10 mouse cellular contexts compared by ENCODE assay signal in the genomic region with DNA sequence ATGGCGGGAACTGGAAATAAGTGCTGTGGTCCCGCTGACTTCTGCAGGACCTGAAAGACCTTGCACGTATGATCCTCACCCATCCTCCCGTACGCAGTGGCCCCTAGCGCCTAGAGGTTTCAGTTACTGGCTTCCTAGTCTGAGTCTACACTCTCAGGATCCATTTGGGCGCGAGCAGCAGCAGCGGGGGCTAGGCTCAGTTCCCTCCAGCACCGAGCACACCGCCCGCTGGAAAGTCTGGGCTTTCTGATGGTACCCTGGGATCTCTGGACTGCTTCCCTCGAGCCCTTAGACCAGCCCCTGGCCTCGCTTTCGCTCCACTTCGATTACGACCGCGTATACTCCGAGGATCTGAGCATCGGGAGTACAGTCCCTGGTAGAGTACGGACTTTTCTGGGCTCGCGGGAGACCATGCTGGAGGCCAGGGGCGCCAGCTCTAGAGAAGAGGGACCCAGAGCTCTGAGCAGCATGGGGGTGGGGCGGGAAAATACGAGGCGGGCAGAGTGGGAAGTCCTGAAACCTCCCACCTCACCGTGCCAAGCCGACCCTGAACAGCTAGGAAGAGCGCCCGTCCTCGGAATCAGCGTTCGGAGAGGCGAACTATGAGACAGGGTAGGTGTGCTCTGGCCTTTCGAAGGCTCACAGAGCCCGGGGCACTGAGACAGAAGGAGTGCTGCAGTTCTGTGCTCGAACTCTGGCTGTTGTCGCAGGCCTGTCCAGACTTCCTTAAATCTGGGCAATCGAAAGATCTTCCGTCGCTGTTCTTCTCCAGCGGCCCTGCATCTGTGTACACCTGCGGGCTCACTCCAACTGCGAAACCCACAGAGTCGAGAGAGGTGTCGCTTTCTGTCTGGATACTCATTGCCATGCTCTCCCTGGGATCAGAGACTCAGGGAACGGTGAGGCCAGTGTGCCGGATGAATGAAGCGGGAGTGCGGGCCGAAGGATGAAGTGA. TPM values are rescaled to one million over a fixed set of nuclear protein-coding genes. Genes with fewer than 3 reads are reported as not detected.
DNase-seq lines count a peak whose midpoint lies in the region; ATAC-seq and TF ChIP-seq lines count a peak whose summit lies in the region.
"Had no signal": no experiment of that assay in that cellular context is flagged by ENCODE, and none has a peak within 500 bp of the region (broad histone marks: within the 10 kb centered on the region; RNA-seq: fewer than 3 reads in every experiment).

No protein-coding gene starts in this region.

- in situ Hi-C loops in ES-E14 (cut with MboI; ENCODE audit: low sequenced_read_pairs in 2 of 2, unreplicated experiment in 2 of 2), result no loop called here

- no peak overlapping the region for H3K9ac ChIP-seq in forebrain, embryonic 15.5 days (replicated peaks)
- no peak overlapping the region for H3K9ac ChIP-seq in ES-E14 (ENCODE audit: insufficient read depth, low read depth, low read length, poor library complexity, severe bottlenecking)
- H3K9ac ChIP-seq in heart, embryonic 15.5 days, result no peak overlapping the region
- no peak overlapping the region for H3K9ac ChIP-seq in limb, embryonic 15.5 days

- WGBS in forebrain, embryonic 10.5 days, result 1% methylated on average over 53 of the region's 53 CpGs
- 1% methylated on average over 53 of the region's 53 CpGs for WGBS in forebrain, embryonic 15.5 days
- WGBS in heart, embryonic 15.5 days, result 3% methylated on average over 53 of the region's 53 CpGs
- WGBS in limb, embryonic 15.5 days, result 2% methylated on average over 53 of the region's 53 CpGs

- no peak overlapping the region for H3K27ac ChIP-seq in forebrain, embryonic 10.5 days
- H3K27ac ChIP-seq in forebrain, embryonic 15.5 days (replicated peaks), result no peak overlapping the region
- no peak overlapping the region for H3K27ac ChIP-seq in ES-E14 (ENCODE audit: insufficient read depth, low read depth, low read length, poor library complexity, severe bottlenecking)
- H3K27ac ChIP-seq in heart, embryonic 15.5 days, result no peak overlapping the region
- H3K27ac ChIP-seq in limb, embryonic 15.5 days, result no peak overlapping the region
- H3K27ac ChIP-seq: macrophage had no signal

- no peaks in the 10 kb centered on the region for H3K36me3 ChIP-seq in forebrain, embryonic 10.5 days (replicated peaks)
- no peaks in the 10 kb centered on the region for H3K36me3 ChIP-seq in forebrain, embryonic 15.5 days
- H3K36me3 ChIP-seq in ES-E14 (ENCODE audit: control insufficient read depth, insufficient read depth, low read length, poor library complexity, severe bottlenecking), result no peaks in the 10 kb centered on the region
- H3K36me3 ChIP-seq in heart, embryonic 15.5 days, result peaks cover 3% of the 10 kb centered on the region; the same call in 1 of the 2 replicates
- no peaks in the 10 kb centered on the region for H3K36me3 ChIP-seq in limb, embryonic 15.5 days

- no peaks in the 10 kb centered on the region for H3K9me3 ChIP-seq in forebrain, embryonic 10.5 days
- H3K9me3 ChIP-seq in forebrain, embryonic 15.5 days, result no peaks in the 10 kb centered on the region
- no peaks in the 10 kb centered on the region for H3K9me3 ChIP-seq in ES-E14 (ENCODE audit: control insufficient read depth, insufficient read depth, low read depth, low read length)
- no peaks in the 10 kb centered on the region for H3K9me3 ChIP-seq in heart, embryonic 15.5 days (replicated peaks)
- no peaks in the 10 kb centered on the region for H3K9me3 ChIP-seq in limb, embryonic 15.5 days

- no peak overlapping the region for H3K4me2 ChIP-seq in forebrain, embryonic 15.5 days (replicated peaks)
- H3K4me2 ChIP-seq in heart, embryonic 15.5 days, result peak overlapping the region; percentile 46
- peak overlapping the region; percentile 22; the same call in 1 of the 2 replicates for H3K4me2 ChIP-seq in limb, embryonic 15.5 days

- H3K4me1 ChIP-seq in forebrain, embryonic 10.5 days, result peaks cover 56% of the 10 kb centered on the region
- H3K4me1 ChIP-seq in forebrain, embryonic 15.5 days, result peaks cover 25% of the 10 kb centered on the region
- peaks cover 2 to 14% of the 10 kb centered on the region in 2 experiments for H3K4me1 ChIP-seq in ES-E14 (ENCODE audit: control insufficient read depth in 2 of 2, insufficient read depth in 2 of 2, low read length in 2 of 2, poor library complexity in 1 of 2)
- H3K4me1 ChIP-seq in heart, embryonic 15.5 days (replicated peaks), result peaks cover 41% of the 10 kb centered on the region
- H3K4me1 ChIP-seq in limb, embryonic 15.5 days, result peaks cover 42% of the 10 kb centered on the region

- peaks cover 100% of the 10 kb centered on the region for H3K27me3 ChIP-seq in forebrain, embryonic 10.5 days (ENCODE audit: poor library complexity, severe bottlenecking)
- H3K27me3 ChIP-seq in forebrain, embryonic 15.5 days, result peaks cover 95% of the 10 kb centered on the region
- peaks cover 90% of the 10 kb centered on the region for H3K27me3 ChIP-seq in heart, embryonic 15.5 days
- peaks cover 100% of the 10 kb centered on the region for H3K27me3 ChIP-seq in limb, embryonic 15.5 days

- ATAC-seq in forebrain, embryonic 15.5 days (replicated peaks), result no peak
- no peak for ATAC-seq in heart, embryonic 15.5 days (replicated peaks; ENCODE audit: insufficient number of reproducible peaks, insufficient read depth, low FRiP score, low read depth)
- ATAC-seq in limb, embryonic 15.5 days (ENCODE audit: insufficient number of reproducible peaks, low FRiP score, low TSS enrichment, low read depth), result no peak
- ATAC-seq in erythroid progenitor cell, adult 5-6 weeks (replicated peaks; ENCODE audit: low FRiP score, poor library complexity, severe bottlenecking), result no peak

- DNase-seq in forebrain, embryonic 10.5 days (ENCODE audit: extremely low spot score, low spot score), result peak; percentile 46
- DNase-seq in ES-E14 (ENCODE audit: low read depth, low spot score), result no peak
- DNase-seq in left cerebral cortex, adult 18-20 months (ENCODE audit: low spot score in 2 of 2), result no peak
- DNase-seq in thymus, adult 18-20 months, result no peak

- peak overlapping the region; percentile 12; the same call in 1 of the 2 replicates for H3K4me3 ChIP-seq in forebrain, embryonic 10.5 days
- H3K4me3 ChIP-seq in forebrain, embryonic 15.5 days, result no peak overlapping the region
- H3K4me3 ChIP-seq in ES-E14 (ENCODE audit: insufficient read depth in 1 of 2, low read depth in 1 of 2, low read length in 2 of 2, poor library complexity in 1 of 2, severe bottlenecking in 1 of 2), result peak overlapping the region; percentile 24 to 28; a peak in 3 of 4 replicates
- peak overlapping the region; percentile 29 for H3K4me3 ChIP-seq in heart, embryonic 15.5 days
- H3K4me3 ChIP-seq in limb, embryonic 15.5 days, result peak overlapping the region; percentile 13
- H3K4me3 ChIP-seq: erythroblast, embryonic 14.5 days had no signal

TF ChIP-seq in ES-E14, 5 proteins besides CTCF, POLR2A, EP300 and RAD21:
- TF ChIP-seq MAFK (IDR thresholded peaks at IDR 0.05; ENCODE audit: insufficient read depth, low read depth, low read length) (no peak), CHD2 (IDR thresholded peaks at IDR 0.05; ENCODE audit: low read depth, low read length) (no peak), ZC3H11A (IDR thresholded peaks at IDR 0.05; ENCODE audit: borderline replicate concordance, low read depth, low read length) (no peak), HCFC1 (IDR thresholded peaks at IDR 0.05; ENCODE audit: borderline replicate concordance, insufficient read depth, low read length) (no peak), ZNF384 (IDR thresholded peaks at IDR 0.05; ENCODE audit: low read depth, low read length) (no peak)

RNA-seq across cellular contexts. Expression of a gene that starts 1.9 kb away (rescaled TPM):
- 2.0 and 5.5 TPM in 2 replicates for polyA plus RNA-seq in forebrain, embryonic 10.5 days (2016; fragmentation: Nextera tagmentation; extraction: Ambion mirVana)
- polyA plus RNA-seq in forebrain, embryonic 15.5 days (2015; fragmentation: Nextera tagmentation; extraction: Ambion mirVana), result 0.68 and 0.75 TPM in 2 replicates
- 2.1 and 2.8 TPM in 2 replicates for total RNA-seq in ES-E14 (2012; rRNA removed)
- 0.16 and 0.48 TPM in 2 replicates for polyA plus RNA-seq in heart, embryonic 15.5 days (2015; fragmentation: Nextera tagmentation; extraction: Ambion mirVana)
- polyA plus RNA-seq in limb, embryonic 15.5 days (2015; fragmentation: Nextera tagmentation; extraction: Ambion mirVana), result 0.12 TPM in 1 of 2 replicates, not detected in the other
- 1 to 10 TPM; 5.5 to 6.2 TPM for total RNA-seq in left cerebral cortex, adult 18-20 months (2021)
- not detected in 2 replicates for total RNA-seq in erythroid progenitor cell, adult 5-6 weeks (2015; ENCODE audit: low replicate concordance)
- not detected in 2 replicates for total RNA-seq in erythroid progenitor cell, adult 5-6 weeks (2017; ENCODE audit: low replicate concordance)
- polyA plus RNA-seq: erythroblast, embryonic 14.5 days; macrophage had no signal
